Mouse (Mus musculus): ENCODE measurements around the gene Slc36a4. TPM values are rescaled to one million over a fixed set of nuclear protein-coding genes. Genes with fewer than 3 reads are reported as not detected.

The Slc36a4 gene
- 1 to 10 TPM; 5.9 to 7.5 (median 6.7) TPM for total RNA-seq (2022)

DNA sequence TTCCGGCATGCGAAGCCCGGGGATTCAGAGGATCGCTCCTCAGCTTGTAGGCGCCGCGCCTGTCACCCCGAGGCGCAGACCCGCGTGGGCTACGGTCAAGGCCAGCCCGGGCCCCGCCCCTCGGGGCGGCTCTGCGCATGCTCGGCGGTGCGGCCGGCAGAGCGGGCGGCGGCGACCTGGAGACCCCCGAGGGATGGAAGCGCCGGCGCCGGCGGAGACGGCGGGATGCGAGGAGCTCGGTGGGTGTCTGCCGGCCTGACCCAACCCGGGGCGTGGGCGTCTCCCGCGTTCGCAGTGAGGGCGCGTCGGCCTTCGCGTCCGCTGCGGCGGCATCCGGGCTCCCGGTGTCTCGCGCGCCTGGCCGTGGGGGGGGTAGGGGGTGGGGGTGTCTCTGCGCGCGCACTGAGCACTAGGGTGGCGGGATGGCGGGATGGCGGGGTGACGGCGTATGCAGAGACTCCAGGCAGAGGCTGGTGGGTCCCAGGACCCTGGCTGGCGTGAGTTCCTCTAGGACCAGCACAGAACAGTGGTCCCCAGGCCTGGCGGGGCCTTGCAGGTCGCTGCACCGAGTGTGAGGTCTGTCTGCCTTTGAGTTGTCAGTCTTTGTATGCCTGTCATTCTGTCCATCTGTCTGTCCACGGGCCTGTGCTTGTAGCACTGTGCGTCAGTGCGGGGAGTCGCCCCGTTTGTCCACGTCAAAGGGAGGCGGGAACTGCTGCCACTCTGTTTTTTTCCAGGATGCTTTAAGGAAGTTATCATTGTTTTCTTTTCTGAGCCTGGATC lies at the start of gene Slc36a4:
Gene Slc36a4 (plus strand): TSS at position 140 of the 783 bp plus-strand sequence.
- DNase-seq (ENCODE audit: low spot score): peak; percentile 73

DNA sequence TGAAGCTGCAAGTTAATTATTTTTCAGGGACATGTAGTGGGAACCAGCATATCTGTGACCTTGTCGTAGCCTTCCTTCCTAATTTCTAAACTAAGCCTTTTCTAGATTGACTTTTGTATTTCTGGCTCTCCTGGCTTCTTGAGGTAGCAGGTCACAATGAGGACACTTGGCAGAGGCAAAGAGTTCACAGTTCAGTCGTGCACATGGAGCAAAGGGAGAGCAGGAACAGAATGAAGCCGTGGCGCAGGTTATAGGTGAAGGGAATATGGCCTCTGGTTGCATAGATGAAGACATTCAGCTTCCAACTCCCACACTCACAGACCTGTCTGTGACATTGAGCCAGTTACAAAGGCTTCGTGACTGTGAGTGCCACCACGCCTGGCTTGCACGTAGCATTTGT lies 44.9 kb upstream of the Slc36a4 start:
- DNase-seq (ENCODE audit: low spot score): peak; percentile 13

DNA sequence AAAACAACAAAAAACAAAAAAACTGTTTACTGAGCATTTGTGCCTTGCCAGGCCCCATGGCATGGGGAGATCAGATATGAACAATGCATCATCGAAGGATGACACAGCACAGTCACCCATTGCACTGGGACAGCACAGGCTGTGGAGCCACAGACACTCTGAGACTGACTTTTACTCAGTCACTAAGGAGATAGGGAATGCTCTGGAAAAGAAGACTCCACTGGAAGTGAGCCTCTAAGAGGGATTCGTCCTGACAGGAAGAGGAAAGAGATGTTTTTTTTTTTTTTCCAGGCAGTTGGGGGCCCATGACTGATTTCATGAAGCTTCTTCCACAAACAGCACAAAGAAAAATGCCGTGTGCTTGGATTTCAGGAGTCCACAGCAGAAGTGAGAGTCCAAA lies 40.1 kb upstream of the Slc36a4 start:
- no peak for DNase-seq (ENCODE audit: low spot score)

DNA sequence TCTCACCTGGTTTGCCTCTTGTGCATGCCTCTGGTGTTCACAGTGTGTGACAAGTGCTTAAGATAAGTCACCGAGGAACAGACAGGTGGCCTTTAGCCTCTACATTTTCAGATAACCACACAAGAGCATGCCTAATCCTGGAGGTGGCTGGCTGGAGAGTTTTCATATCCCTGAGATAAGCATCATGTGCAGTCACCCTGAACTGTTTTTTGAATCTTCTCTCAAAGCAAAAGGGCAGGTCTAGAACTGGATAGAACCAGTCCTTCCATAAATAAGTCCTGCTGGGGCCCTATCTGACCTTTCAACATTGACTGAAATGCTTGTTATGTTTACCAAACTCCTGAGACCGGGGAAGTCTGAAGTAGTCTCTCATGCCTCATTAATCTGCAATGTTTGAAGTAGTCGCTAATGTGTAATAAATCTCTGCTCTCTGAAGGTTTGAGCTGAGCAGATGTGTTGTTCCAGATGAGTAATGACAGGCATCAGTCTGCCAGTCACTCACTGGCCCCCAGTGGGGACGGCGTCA lies 39.5 kb upstream of the Slc36a4 start:
- DNase-seq (ENCODE audit: low spot score): no peak

DNA sequence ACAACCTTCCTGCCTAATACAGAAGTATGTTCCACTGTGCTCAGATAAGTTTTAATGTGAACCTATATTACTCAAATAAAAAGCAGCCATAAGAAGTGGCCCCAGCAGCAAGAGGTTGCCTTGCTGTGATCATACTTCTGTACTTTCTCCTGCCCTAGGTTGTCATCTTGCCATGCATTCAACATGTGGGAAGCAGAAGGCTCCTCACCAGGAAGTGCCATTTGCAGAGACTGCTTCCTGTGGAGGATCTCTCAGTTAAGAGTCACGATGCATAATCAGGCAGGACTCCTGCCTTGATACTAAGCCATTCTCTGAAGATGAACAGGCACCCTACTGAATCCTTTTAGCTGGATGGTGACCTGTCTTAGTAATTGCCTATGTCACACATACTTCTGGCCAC lies 37.3 kb upstream of the Slc36a4 start:
- no peak for DNase-seq (ENCODE audit: low spot score)

DNA sequence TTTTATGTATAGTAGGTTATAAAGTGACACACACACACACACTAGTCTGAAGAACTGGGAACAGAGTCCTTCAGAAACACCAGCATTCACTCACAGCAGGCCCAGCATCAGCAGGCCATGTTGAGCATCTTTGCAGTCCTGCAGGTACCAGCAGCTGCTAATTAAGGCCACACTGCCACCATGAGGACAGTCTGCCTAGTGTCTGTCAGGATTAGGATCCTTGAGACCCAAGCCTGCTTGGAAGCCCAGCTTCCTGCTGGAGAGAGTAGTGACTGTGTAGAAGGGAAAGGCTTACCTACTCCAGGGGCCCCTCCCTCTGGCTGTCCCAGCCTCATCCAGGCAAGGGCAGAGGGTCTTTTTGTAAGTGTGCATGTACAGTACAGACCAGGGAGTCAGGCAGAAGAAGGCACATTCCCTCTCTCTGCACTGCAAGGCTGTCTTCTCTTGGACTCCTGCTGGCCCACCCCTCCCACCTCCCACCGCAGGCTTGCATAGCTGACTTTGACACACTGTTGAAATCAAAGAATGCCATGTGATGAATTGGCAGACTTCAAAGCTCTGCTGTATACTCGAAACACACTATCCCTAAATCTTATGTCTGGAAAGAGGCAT lies 27.6 kb upstream of the Slc36a4 start:
- peak; percentile 78 for DNase-seq (ENCODE audit: low spot score)

DNA sequence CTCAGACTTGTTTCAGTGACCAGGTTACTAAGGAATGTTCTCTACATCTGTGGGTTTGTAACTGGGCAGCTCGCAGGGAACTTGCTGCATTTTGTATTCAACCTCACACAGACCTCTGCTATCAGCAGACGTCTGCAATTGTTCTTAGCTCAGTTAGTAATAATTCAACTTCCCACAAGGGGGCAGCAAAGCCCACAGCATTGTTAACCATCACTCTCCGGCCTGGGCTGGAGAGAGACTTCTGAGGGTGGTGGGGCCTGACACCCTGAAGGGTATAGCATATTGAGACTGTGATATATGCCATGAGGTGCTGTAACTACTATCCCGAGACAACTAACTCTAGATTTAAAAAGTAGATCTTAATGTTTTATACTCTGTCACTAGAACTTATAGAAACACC lies 24.3 kb upstream of the Slc36a4 start:
- peak; percentile 75 for DNase-seq (ENCODE audit: low spot score)

DNA sequence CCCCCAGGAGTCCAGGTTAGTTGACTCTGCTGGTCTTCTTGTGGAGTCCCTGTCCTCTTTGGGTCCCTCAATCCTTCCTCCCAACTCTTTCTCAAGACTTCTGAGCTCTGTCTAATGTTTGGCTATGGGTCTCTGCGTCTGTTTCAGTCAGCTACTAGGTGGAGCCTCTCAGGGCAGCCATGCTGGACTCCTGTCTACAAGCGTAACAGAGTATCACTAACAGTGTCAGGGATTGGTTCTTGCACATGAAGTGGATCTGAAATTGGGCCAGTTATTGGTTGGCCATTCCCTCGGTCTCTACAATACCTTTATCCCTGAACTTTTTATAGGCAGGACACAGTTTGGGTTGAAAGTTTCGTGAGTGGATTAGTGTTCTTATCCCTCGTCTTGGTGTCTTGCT lies 22.2 kb upstream of the Slc36a4 start:
- DNase-seq (ENCODE audit: low spot score): no peak

DNA sequence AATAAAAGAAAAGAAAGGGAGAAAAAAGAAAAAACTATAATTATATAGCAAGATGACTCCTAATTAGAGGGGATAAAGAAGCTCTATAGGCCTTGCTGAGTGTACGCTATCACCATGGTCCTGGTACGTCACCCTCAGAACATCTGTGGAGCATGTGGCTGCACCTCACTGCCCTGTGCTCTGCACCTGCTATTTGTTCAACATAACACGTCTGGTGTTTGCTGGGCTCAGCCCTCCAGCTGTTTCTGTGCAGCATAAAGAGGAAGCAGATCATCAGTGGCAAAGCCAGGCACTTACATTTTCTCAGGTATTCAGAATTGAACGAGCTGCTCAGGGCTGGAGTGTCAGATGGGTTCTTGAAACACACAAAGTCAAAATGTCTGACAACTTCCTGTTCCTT lies 15.7 kb upstream of the Slc36a4 start:
- no peak for DNase-seq (ENCODE audit: low spot score)

DNA sequence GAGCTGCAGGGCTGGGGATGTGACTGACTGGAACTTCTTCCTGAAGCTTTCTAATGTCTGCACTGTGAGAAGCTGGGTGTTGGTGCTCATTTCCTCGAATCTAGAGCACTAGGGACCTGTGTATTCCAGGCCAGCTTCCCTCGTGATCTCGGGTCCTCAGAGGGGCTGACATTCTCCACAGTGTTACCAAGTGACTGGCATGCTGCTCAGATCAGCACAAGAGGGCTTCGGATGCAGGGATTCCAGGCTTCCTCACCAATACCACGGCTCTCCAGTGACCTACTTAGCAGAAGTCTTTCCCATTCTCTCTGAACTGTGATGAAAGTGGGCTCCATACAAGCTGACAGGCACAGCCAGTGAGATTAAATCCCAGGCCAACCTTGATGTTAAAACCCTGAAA lies 14.5 kb upstream of the Slc36a4 start:
- DNase-seq (ENCODE audit: low spot score): no peak

DNA sequence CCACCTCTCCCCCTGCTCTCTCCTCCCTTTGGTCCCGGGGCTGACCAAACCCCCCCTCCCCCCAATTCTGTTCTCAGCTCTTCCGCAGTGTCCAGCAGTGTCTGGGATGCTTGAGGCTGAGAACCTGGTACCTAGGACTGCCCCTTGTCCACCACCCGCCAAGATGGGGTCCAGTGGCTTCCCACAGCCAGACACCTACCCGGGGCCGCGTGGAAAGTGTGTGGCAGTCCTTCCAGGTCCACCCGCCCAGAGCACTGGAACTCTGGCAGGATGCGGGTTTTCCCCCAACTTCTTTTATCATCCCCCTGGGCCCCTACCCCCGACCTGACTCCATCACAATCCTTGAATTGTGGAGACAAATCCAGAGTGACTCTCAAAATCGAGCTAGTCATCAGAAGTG lies 3.8 kb upstream of the Slc36a4 start:
- no peak for DNase-seq (ENCODE audit: low spot score)

DNA sequence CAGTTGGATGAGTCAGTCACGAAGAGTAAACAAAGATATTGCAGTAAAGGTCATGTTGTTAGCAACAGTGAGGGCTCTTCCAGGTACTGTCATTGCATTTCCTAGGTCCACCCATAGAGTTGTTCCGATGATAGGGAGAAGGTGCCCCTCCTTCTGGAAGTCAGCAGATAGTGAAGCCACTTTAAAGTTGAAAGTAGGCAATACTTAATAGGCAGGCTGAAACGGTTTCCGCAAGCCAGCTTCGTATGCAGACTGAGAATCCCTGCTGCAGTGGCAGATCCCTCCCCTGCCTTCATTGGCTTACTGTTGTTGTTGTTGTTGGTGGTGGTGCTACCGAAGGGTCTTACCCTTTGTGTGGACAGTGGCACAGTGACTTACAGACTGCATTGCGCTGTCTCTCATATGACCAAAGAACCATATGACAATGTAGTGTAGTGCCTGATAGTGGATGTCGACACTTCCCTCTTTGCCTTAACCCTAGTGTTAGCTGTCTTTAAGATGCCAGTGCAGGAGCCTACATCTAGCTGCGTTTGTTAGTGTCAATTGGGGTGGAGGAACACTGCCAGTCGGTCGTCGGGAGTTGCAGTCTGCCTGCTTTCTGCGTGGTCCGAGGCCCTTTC lies 449 bp upstream of the Slc36a4 start:
- peak; percentile 4 for DNase-seq (ENCODE audit: low spot score)

DNA sequence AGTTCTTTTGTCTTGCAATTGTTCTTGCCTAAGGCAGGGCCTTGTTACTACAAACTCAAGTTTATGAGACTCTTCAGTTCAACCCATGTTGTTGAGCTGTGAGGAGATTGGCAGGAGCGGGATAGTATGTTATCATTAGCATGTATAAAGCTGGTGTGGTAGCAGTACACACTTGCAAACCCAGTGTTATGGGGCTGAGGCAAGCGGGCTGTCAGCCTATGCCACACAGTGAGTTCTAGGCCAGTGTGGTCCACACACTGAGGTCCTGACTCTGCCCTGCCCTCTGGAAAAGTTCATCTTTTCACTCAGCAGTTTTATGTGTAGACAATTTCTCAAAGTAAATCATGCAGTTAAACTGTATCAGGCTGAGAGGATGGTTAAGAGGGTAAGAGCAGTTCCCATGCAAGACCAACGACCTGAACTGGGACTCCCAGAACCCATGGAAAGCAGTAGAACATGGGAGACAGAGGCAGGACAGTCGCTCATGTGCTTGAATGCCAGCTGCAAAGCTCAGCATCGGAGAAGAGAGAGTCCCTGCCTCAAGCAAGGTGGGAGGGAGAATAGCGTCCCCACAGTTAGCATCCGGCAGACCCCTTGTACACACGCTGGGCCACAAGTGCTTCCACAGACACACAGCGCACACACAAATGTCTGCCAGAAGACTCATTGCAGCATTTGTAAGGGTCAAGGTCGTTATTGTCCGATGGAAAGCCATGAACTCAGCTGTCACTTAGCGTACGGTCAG lies 1.5 kb downstream of the Slc36a4 start:
- no peak for DNase-seq (ENCODE audit: low spot score)

DNA sequence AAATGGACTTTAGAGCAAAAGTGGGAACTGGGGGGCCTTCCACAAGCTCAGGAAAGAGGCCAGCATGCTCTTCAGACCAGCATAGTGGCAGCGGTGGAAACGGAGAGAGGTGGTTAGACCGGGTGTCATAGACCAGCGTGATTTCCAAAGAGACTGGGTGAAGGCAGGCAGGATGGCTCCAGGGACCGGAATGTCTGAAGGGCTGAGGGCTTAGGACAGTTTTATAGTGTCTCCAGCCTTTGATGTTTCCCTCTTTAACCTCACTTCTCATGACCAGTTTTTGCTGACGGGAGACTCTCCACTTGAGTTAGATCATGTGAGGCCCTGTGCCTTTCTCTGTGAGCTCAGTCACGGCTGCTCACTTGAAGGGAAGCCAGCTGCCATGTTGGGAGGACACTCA lies 2.1 kb downstream of the Slc36a4 start:
- DNase-seq (ENCODE audit: low spot score): no peak

DNA sequence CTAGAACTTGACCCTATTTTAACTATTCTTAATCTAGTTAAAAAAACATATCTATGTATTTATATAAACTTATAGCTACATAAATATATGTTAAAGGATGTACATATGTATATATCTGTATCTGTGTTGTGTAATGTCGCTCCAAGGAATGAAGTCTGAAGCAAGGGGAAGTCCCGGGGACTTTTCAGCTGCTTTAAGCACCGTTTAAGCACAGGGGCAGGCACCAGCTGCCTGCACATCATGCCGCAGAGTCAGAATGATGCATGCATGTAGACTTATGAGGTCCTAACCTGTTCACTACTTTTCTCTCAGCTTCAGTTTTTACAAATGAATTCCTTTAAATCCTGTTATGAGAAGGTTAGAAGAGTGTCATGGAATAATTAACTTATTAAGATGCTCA lies 5.3 kb downstream of the Slc36a4 start:
- no peak for DNase-seq (ENCODE audit: low spot score)

DNA sequence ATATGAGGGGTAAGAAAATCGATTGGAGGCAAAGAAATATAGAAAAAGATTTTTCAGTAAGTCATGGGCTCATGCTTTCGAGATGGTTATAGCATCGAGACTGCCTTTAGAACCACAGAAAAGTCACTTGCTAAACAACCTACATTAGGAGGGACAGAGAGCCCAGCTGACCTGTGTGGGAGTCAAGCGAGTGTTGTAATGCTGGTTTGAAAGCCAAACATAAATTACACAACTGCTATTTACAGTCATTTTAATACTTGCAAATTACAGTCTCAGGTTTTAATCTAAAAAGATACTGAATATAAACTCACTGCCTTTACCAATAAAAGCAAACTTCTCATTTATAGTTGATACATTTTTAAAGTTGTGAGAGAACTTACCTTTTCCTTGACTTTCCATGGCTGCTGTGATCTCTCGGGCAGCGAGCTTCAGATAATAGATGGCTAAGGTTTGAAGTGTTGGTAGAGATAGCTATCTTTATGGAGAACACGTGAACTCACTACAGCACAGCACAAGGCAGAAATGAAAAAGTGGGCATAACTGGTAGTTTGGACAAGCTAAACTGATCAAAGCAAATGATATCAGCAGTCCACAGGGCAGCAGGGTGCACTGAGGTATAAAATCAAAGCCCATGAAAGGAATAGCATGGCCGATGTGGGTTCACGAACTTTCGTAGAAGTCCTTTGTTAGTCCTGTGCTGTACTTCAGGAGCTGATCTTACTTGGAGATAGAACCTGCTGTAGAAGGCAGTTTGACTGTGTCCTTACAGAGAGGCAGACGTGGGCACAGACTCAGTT lies 5.9 kb downstream of the Slc36a4 start:
- no peak for DNase-seq (ENCODE audit: low spot score)

DNA sequence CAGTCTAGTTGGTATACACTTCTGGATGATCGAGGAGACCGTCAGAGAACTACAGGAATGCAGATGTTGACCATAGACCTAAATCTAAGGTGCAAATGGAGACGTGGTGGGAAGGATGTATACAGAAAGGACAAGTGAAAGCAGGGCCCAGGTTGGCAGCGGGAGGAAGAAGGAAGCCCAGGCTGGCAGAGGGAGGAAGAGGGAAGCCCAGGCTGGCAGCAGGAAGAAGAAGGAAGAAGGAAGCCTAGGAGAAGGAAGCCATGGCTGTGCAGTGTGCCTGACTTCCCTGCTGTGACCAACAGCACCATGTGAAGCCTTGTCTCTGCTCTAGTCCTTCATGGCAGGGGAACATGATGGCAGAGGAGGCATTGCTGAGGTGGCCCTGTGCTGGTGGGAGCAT lies 7.8 kb downstream of the Slc36a4 start:
- no peak for DNase-seq (ENCODE audit: low spot score)

DNA sequence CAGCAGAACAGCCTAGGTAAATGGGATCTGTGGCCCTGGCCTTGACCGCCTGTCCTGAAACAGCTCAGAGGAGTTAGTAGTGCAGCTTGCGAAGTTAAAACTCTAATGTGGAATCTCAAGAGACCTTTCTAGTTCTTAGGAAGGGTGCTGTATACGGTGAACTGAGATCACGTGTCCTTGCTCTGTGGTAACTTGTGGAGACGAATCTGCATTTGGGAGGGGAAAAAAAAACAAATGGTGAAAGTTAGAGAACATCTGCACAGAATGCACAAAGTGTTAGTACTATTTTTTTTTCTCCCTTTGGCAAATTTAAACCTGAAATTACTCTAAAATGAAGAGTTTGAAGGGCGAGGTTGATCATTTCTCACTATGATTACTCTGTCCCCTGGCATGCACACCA lies 8.8 kb downstream of the Slc36a4 start:
- no peak for DNase-seq (ENCODE audit: low spot score)

DNA sequence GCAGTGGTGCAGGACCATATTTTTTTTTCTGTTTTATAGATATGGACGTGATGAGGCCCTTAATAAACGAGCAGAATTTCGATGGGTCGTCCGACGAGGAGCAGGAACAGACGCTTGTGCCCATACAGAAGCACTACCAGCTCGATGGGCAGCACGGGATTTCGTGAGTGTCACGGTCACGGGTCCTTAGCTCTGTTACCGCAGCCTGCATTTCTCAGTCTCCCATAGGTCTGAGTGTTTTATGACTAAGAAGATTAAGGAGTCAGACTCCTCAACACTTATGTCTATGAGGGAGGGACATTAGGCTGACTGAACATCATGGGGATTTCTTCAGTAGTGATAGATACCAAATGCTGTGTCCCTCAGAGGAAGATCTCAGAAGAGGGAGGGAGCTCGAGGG lies 10.1 kb downstream of the Slc36a4 start:
- DNase-seq (ENCODE audit: low spot score): no peak

DNA sequence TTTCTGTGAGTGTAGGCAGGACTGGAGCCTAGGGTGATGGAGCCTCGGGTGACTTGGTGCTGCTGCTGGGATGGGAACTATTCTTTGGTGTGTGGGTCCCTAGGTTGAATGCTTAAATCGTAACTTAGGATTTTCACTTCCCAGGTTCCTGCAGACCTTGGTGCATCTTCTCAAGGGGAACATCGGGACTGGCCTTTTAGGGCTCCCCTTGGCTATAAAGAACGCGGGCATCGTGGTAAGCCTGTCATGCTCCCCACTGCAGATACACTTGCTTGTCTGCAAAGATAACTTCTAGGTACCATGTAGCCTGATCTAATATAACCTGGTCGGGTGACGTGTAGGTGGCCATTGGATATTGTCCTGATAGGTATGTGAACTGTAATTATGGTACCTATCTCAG lies 11.0 kb downstream of the Slc36a4 start:
- DNase-seq (ENCODE audit: low spot score): no peak

DNA sequence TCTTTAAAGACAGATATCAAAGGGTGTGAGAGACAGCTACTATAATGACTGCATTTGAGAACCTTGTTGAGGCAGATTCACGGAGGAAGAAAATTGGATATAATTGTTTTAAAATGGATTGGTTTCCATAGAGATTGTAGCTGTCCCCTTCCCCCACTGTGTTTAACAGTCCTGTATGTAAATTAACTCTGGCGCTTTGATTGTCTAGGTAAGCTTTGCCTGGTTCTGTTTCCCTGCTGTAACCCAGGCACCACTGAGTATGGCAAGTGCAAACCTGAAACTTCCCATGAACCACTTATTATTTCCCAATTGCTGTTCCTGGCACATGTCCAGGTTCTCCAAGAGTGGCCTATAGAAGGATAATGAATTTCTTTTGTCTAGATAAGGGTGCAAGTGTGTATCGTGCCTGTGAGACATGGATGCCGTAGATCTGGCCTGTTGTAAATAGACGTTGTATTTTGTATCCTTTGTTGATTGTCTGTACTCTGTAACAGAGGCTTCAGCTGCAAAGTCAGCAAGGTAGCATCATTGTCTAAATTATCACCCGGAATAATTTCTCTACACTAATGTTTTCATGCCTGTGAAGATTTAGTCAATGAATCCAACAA lies 11.8 kb downstream of the Slc36a4 start:
- DNase-seq (ENCODE audit: low spot score): no peak

Measured in heart, adult 8-10 months (tissue).